Mouse (Mus musculus) MEL (cell line): Measurements from ENCODE around the gene Add2.
A peak's percentile ranks its signal among the peaks of the same experiment; 100 is the strongest.

Source experiments
- CTCF ChIP-seq, 3 experiments: IDR thresholded peaks in 2 of 3; conservative IDR thresholded peaks in 1 of 3; 2 replicates each; pipeline ENCODE4 v1.5.1; 2011 to 2012; ENCODE audit warnings: low read length in 3 of 3, low read depth in 2 of 3, mild to moderate bottlenecking in 2 of 3, improper control_type of control experiment in 1 of 3, inconsistent platforms in 1 of 3, mixed read lengths in 1 of 3, moderate library complexity in 1 of 3; ENCODE audit not compliant: control insufficient read depth in 1 of 3, insufficient read depth in 1 of 3, poor library complexity in 1 of 3, severe bottlenecking in 1 of 3
- GATA1 ChIP-seq: IDR thresholded peaks from 2 replicates; pipeline ENCODE4 v1.6.1; 2011; ENCODE audit warnings: low read depth, low read length, improper control_type of control experiment
- MAX ChIP-seq: IDR thresholded peaks from 2 replicates; pipeline ENCODE4 v1.6.1; 2011; ENCODE audit warnings: low read length, improper control_type of control experiment
- RAD21 ChIP-seq: IDR thresholded peaks from 2 replicates; pipeline ENCODE4 v1.6.1; 2011; ENCODE audit warnings: mild to moderate bottlenecking, low read depth, low read length, improper control_type of control experiment
- ZKSCAN1 ChIP-seq: IDR thresholded peaks from 2 replicates; pipeline ENCODE4 v1.6.1; 2012; ENCODE audit warnings: low read depth, mild to moderate bottlenecking, inconsistent platforms, low read length, improper control_type of control experiment, moderate library complexity

- no peak for TF ChIP-seq ZKSCAN1
- no peak for TF ChIP-seq MAX
- TF ChIP-seq GATA1 = no peak
- peak; percentile 86 for TF ChIP-seq RAD21
- peak; percentile 81 to 93 (median 91) for TF ChIP-seq CTCF (IDR thresholded peaks at IDR 0.05 in 2 of 3, conservative IDR thresholded peaks at IDR 0.05 in 1 of 3; ENCODE audit: control insufficient read depth in 1 of 3, insufficient read depth in 1 of 3, low read depth in 2 of 3, low read length in 3 of 3, poor library complexity in 1 of 3, severe bottlenecking in 1 of 3)
Observed at GRCm38 (mm10) chr6:86009980-86010379, 18.5 kb upstream of the Add2 start.
